Mouse (Mus musculus): ENCODE measurements around the gene Cntn5.

- TF ChIP-seq CTCF (IDR thresholded peaks at IDR 0.05; ENCODE audit: borderline replicate concordance, insufficient read depth, low read depth, low read length): no peak
- no peak for TF ChIP-seq POLR2A (IDR thresholded peaks at IDR 0.05; ENCODE audit: borderline replicate concordance, insufficient read depth, low read length)
Observed at GRCm38 (mm10) chr9:10447220-10447837, 457.2 kb downstream of the Cntn5 start.

Measured in cerebellum, adult 2 months (tissue).